Mouse (Mus musculus) C2C12 (cell line): ENCODE data around the gene Gna11. TPM values are rescaled to one million over a fixed set of nuclear protein-coding genes. Genes with fewer than 3 reads are reported as not detected.

Experiments used
- H3K27me3 ChIP-seq: one replicate; pipeline ENCODE4 v1.6.1; 2011; ENCODE audit not compliant: control insufficient read depth, insufficient read depth, insufficient read length
- H3K36me3 ChIP-seq: one replicate; pipeline ENCODE4 v1.6.1; 2011; ENCODE audit not compliant: control insufficient read depth, insufficient read depth
- H3K4me3 ChIP-seq: one replicate; pipeline ENCODE4 v1.5.1; 2011; ENCODE audit warnings: mild to moderate bottlenecking, control low read depth; ENCODE audit not compliant: poor library complexity, insufficient read depth, severe bottlenecking
- H3K79me2 ChIP-seq: one replicate; pipeline ENCODE4 v1.6.1; 2011; ENCODE audit not compliant: control insufficient read depth, insufficient read depth
- H3K79me3 ChIP-seq: one replicate; pipeline ENCODE4 v1.6.1; 2011; ENCODE audit warnings: low read depth, control low read depth
- H3ac ChIP-seq: one replicate; pipeline ENCODE3; 2011; ENCODE audit warnings: low read depth; ENCODE audit not compliant: control insufficient read depth, insufficient read length
- CEBPB ChIP-seq: IDR thresholded peaks from one replicate; pipeline ENCODE4 v1.6.1; 2011; ENCODE audit warnings: low read depth, mild to moderate bottlenecking, control low read depth, moderate library complexity
- CTCF ChIP-seq: IDR thresholded peaks from one replicate; pipeline ENCODE4 v1.5.1; 2011; ENCODE audit not compliant: control insufficient read depth, insufficient read depth, insufficient read length
- FOSL1 ChIP-seq: IDR thresholded peaks from one replicate; pipeline ENCODE4 v1.8.0; 2011; ENCODE audit warnings: mild to moderate bottlenecking, low read length; ENCODE audit not compliant: poor library complexity, insufficient read depth, severe bottlenecking
- MAX ChIP-seq: IDR thresholded peaks from one replicate; pipeline ENCODE4 v1.6.1; 2011; ENCODE audit warnings: mild to moderate bottlenecking, control low read depth
- MYOD1 ChIP-seq: IDR thresholded peaks from one replicate; pipeline ENCODE4 v1.6.1; 2011; ENCODE audit warnings: low read depth; ENCODE audit not compliant: control insufficient read depth, insufficient read length
- MYOG ChIP-seq: IDR thresholded peaks from one replicate; pipeline ENCODE4 v1.6.1; 2011; ENCODE audit not compliant: control insufficient read depth, insufficient read length; ENCODE audit errors: extremely low read depth
- USF1 ChIP-seq: IDR thresholded peaks from one replicate; pipeline ENCODE4 v1.6.1; 2011; ENCODE audit warnings: low read depth, mild to moderate bottlenecking, control low read depth, moderate library complexity
- long read RNA-seq, 2 experiments: library from polyadenylated mRNA; unstranded; transcript quantifications; one replicate each; pipeline ENCODE4 v2.0.0; 2019 to 2020
- polyA plus RNA-seq: library from polyadenylated mRNA; unstranded; fragments of >200 nt; fragmentation: generic; extraction: Trizol; gene quantifications from one replicate; pipeline ENCODE4 v1.2.1, GENCODE M21; 2012; ENCODE audit warnings: missing spikeins

Gna11 gene
- 77.6 TPM for polyA plus RNA-seq
- long read RNA-seq, experiment 1, transcript Gna11-201 (7 exons, 3,414 nt), result major isoform, 30 of 92 reads
- long read RNA-seq, experiment 1, transcript Gna11-203 (3 exons, 1,547 nt), result minor isoform, 5 of 92 reads
- long read RNA-seq, experiment 1, partial matches to known transcripts, result 10 of 92 reads
- long read RNA-seq, experiment 1, other reads (novel, unspliced or antisense), result 47 of 92 reads
- long read RNA-seq, experiment 2, transcript Gna11-201 (7 exons, 3,414 nt), result major isoform, 13 of 61 reads
- long read RNA-seq, experiment 2, partial matches to known transcripts, result 2 of 61 reads
- long read RNA-seq, experiment 2, other reads (novel, unspliced or antisense), result 45 of 61 reads

GRCm38 (mm10) chr10:81545161-81545747 lies at the start of gene Gna11:
Gene Gna11, minus strand, starts transcription at chr10:81545190.
- Histone ChIP-seq H3K79me2 (peaks cover 47% of the 10 kb centered on the region), H3K27me3 (no peaks in the 10 kb centered on the region), H3K36me3 (no peaks in the 10 kb centered on the region), H3K79me3 (peaks cover 42% of the 10 kb centered on the region), H3K4me3 (peak within 1 kb of the TSS; percentile 95), H3ac (peak within 1 kb of the TSS; percentile 94)
- peak; percentile 21 for TF ChIP-seq MAX
- no peak for TF ChIP-seq CEBPB

GRCm38 (mm10) chr10:81593935-81594334 lies 48.9 kb upstream of the Gna11 start:
- Histone ChIP-seq H3K4me3 (no peak overlapping the region), H3K79me3 (no peaks in the 10 kb centered on the region), H3K36me3 (no peaks in the 10 kb centered on the region), H3K27me3 (no peaks in the 10 kb centered on the region), H3ac (no peak overlapping the region), H3K79me2 (no peaks in the 10 kb centered on the region)
- no peak for TF ChIP-seq MAX
- no peak for TF ChIP-seq CTCF
- TF ChIP-seq USF1, result no peak
- no peak for TF ChIP-seq CEBPB
- no peak for TF ChIP-seq MYOG
- no peak for TF ChIP-seq FOSL1
- no peak for TF ChIP-seq MYOD1

GRCm38 (mm10) chr10:81593223-81593622 lies 48.2 kb upstream of the Gna11 start:
- H3K79me3 ChIP-seq, result no peaks in the 10 kb centered on the region
- no peak for TF ChIP-seq MYOG
- no peak for TF ChIP-seq FOSL1
- no peak for TF ChIP-seq CTCF
- TF ChIP-seq CEBPB, result no peak
- TF ChIP-seq MYOD1, result no peak
- no peak for TF ChIP-seq MAX
- TF ChIP-seq USF1, result no peak

GRCm38 (mm10) chr10:81592631-81593030 lies 47.6 kb upstream of the Gna11 start:
- TF ChIP-seq MYOD1 (no peak), FOSL1 (no peak), CTCF (no peak), MAX (no peak), USF1 (no peak), CEBPB (no peak), MYOG (no peak)
- Histone ChIP-seq H3K4me3 (no peak overlapping the region), H3K79me2 (no peaks in the 10 kb centered on the region), H3K79me3 (no peaks in the 10 kb centered on the region), H3K27me3 (no peaks in the 10 kb centered on the region), H3ac (no peak overlapping the region), H3K36me3 (no peaks in the 10 kb centered on the region)

More at GRCm38 (mm10) chr10:81593223-81593622, 48.2 kb upstream of the Gna11 start:
- Histone ChIP-seq H3K27me3 (no peaks in the 10 kb centered on the region), H3K4me3 (no peak overlapping the region), H3K79me2 (no peaks in the 10 kb centered on the region), H3K36me3 (no peaks in the 10 kb centered on the region), H3ac (no peak overlapping the region)

GRCm38 (mm10) chr10:81591846-81592245 lies 46.9 kb upstream of the Gna11 start:
- no peak for TF ChIP-seq MYOD1
- TF ChIP-seq MYOG, result no peak
- no peaks in the 10 kb centered on the region for H3K27me3 ChIP-seq
- no peak overlapping the region for H3K4me3 ChIP-seq
- no peaks in the 10 kb centered on the region for H3K79me3 ChIP-seq
- H3K79me2 ChIP-seq, result no peaks in the 10 kb centered on the region
- H3K36me3 ChIP-seq, result no peaks in the 10 kb centered on the region
- H3ac ChIP-seq, result no peak overlapping the region

GRCm38 (mm10) chr10:81588739-81589138 lies 43.7 kb upstream of the Gna11 start:
- TF ChIP-seq MYOD1, result no peak
- no peak for TF ChIP-seq CTCF
- TF ChIP-seq FOSL1, result no peak
- no peak for TF ChIP-seq CEBPB
- no peak for TF ChIP-seq USF1
- no peak for TF ChIP-seq MAX
- no peak for TF ChIP-seq MYOG
- H3ac ChIP-seq, result no peak overlapping the region
- H3K79me3 ChIP-seq, result no peaks in the 10 kb centered on the region
- peaks cover 7% of the 10 kb centered on the region for H3K36me3 ChIP-seq
- no peaks in the 10 kb centered on the region for H3K27me3 ChIP-seq
- H3K79me2 ChIP-seq, result no peaks in the 10 kb centered on the region
- H3K4me3 ChIP-seq, result no peak overlapping the region
